ENCODE assay signal across 8 mouse cellular contexts in genomic region chr6:86473077-86473476, GRCm38 (mm10). TPM values are rescaled to one million over a fixed set of nuclear protein-coding genes. Genes with fewer than 3 reads are reported as not detected.
DNase-seq lines count a peak whose midpoint lies in the region; ATAC-seq lines count a peak whose summit lies in the region.

No protein-coding gene starts in this region.

- H3K27me3 ChIP-seq in hindbrain, embryonic 12.5 days, result no peaks in the 10 kb centered on the region

- peak overlapping the region; percentile 33 for H3K4me3 ChIP-seq in hindbrain, embryonic 12.5 days
- H3K4me3 ChIP-seq in macrophage (ENCODE audit: inconsistent target), result peak overlapping the region; percentile 36

- DNase-seq in cerebellum, postnatal 10 days, result peak; percentile 36 to 53
- no peak for DNase-seq in cerebellum, adult 9-10 months
- DNase-seq in thymus, postnatal 14 days, result peak; percentile 32
- no peak for DNase-seq in thymus, postnatal 0 days (ENCODE audit: low spot score)
- no peak for DNase-seq in gastrocnemius, postnatal 25 days
- DNase-seq in urinary bladder, postnatal 36 days (ENCODE audit: low spot score in 2 of 2), result no peak

- H3K9me3 ChIP-seq in hindbrain, embryonic 12.5 days (replicated peaks), result no peaks in the 10 kb centered on the region

- no peaks in the 10 kb centered on the region for H3K79me2 ChIP-seq in macrophage (ENCODE audit: inconsistent target)

- H3K4me1 ChIP-seq in hindbrain, embryonic 12.5 days, result peaks cover 16% of the 10 kb centered on the region

- WGBS in hindbrain, embryonic 12.5 days, result 59% methylated on average over 7 of the region's 7 CpGs
- 87% methylated on average over 7 of the region's 7 CpGs for WGBS in macrophage (ENCODE audit: missing documents)

- peaks cover 11% of the 10 kb centered on the region; the same call in 1 of the 2 replicates for H3K36me3 ChIP-seq in hindbrain, embryonic 12.5 days
- H3K36me3 ChIP-seq in macrophage (ENCODE audit: inconsistent target), result no peaks in the 10 kb centered on the region

- 0 out of 2 replicates have a peak, but pooled peaks have one; percentile 4 for ATAC-seq in hindbrain, embryonic 12.5 days (ENCODE audit: low FRiP score)

- H3K27ac ChIP-seq in hindbrain, embryonic 12.5 days, result peak overlapping the region; percentile 95
- peak overlapping the region; percentile 77 for H3K27ac ChIP-seq in macrophage

- peak overlapping the region; percentile 59 for H3K4me2 ChIP-seq in hindbrain, embryonic 12.5 days (replicated peaks)

- peak overlapping the region; percentile 64 for H3K9ac ChIP-seq in hindbrain, embryonic 12.5 days

RNA-seq across cellular contexts. Expression of gene C87436, which starts 34.9 kb away (rescaled TPM):
- 29.8 and 30.8 TPM in 2 replicates for polyA plus RNA-seq in thymus, postnatal 0 days (2015; fragmentation: Nextera tagmentation; extraction: Ambion mirVana)
- polyA plus RNA-seq in hindbrain, embryonic 12.5 days (2016; fragmentation: Nextera tagmentation; extraction: Ambion mirVana), result 28.1 and 29.7 TPM in 2 replicates
- total RNA-seq in macrophage (2018; cell fraction: chromatin; rRNA removed), result 10 to 100 TPM in 18 of 26 experiments, 1 to 10 TPM in 8; 3.5 to 42.6 (median 15.7) TPM
- 10 to 100 TPM in 8 of 26 experiments, 1 to 10 TPM in 18; 3.0 to 14.3 (median 9.1) TPM for total RNA-seq in macrophage (2018; cell fraction: cytosol; rRNA removed)
- total RNA-seq in macrophage (2018; cell fraction: nucleus; rRNA removed), result 10 to 100 TPM in 14 of 26 experiments, 1 to 10 TPM in 12; 2.6 to 39.4 (median 12.5) TPM
- polyA plus RNA-seq in macrophage (2018), result 8.0 to 12.3 TPM (median 8.9 TPM) in 3 replicates
- total RNA-seq in gastrocnemius, postnatal 25 days (2021), result 1 to 10 TPM; 6.1 to 6.4 TPM

RNA-seq across cellular contexts. Expression of gene Gm44790, which starts 46.6 kb away (rescaled TPM):
- 0.25 and 0.31 TPM in 2 replicates for polyA plus RNA-seq in thymus, postnatal 0 days (2015; fragmentation: Nextera tagmentation; extraction: Ambion mirVana)
- not detected in 2 replicates for polyA plus RNA-seq in hindbrain, embryonic 12.5 days (2016; fragmentation: Nextera tagmentation; extraction: Ambion mirVana)
- total RNA-seq in macrophage (2018; cell fraction: chromatin; rRNA removed), result 1 to 10 TPM in 9 of 26 experiments, not detected in 17; 1.1 to 4.0 (median 2.0) TPM
- total RNA-seq in macrophage (2018; cell fraction: cytosol; rRNA removed), result under 1 TPM in 2 of 26 experiments, not detected in 24; 0.20 to 0.31 TPM
- total RNA-seq in macrophage (2018; cell fraction: nucleus; rRNA removed), result 1 to 10 TPM in 2 of 26 experiments, under 1 TPM in 1, not detected in 23; 0.78 to 2.1 (median 1.0) TPM
- not detected in 3 replicates for polyA plus RNA-seq in macrophage (2018)
- not detected for total RNA-seq in gastrocnemius, postnatal 25 days (2021)

RNA-seq across cellular contexts. Expression of gene Pcbp1, which starts 53.0 kb away (rescaled TPM):
- polyA plus RNA-seq in thymus, postnatal 0 days (2015; fragmentation: Nextera tagmentation; extraction: Ambion mirVana), result 466 and 487 TPM in 2 replicates
- polyA plus RNA-seq in hindbrain, embryonic 12.5 days (2016; fragmentation: Nextera tagmentation; extraction: Ambion mirVana), result 557 and 561 TPM in 2 replicates
- total RNA-seq in macrophage (2018; cell fraction: chromatin; rRNA removed), result 10 to 100 TPM; 15.1 to 57.1 (median 29.5) TPM
- 100 to 1,000 TPM; 159 to 254 (median 209) TPM for total RNA-seq in macrophage (2018; cell fraction: cytosol; rRNA removed)
- 100 to 1,000 TPM in 6 of 26 experiments, 10 to 100 TPM in 20; 44.0 to 133 (median 80.2) TPM for total RNA-seq in macrophage (2018; cell fraction: nucleus; rRNA removed)
- 129 to 213 TPM (median 209 TPM) in 3 replicates for polyA plus RNA-seq in macrophage (2018)
- 100 to 1,000 TPM in 1 of 2 experiments, 10 to 100 TPM in 1; 99.7 to 116 TPM for total RNA-seq in gastrocnemius, postnatal 25 days (2021)

Comparison
In these comparisons a context has a peak if more than half of its experiments do, and no peak if none do; other contexts are left out.
1. DNase-seq: peak in cerebellum, postnatal 10 days (2 of 2) and thymus, postnatal 14 days (single experiment); none in cerebellum, adult 9-10 months (single experiment), thymus, postnatal 0 days (single experiment), gastrocnemius, postnatal 25 days (single experiment) and urinary bladder, postnatal 36 days (0 of 2).